ENCODE assay signal across 12 mouse cellular contexts in the genomic region with DNA sequence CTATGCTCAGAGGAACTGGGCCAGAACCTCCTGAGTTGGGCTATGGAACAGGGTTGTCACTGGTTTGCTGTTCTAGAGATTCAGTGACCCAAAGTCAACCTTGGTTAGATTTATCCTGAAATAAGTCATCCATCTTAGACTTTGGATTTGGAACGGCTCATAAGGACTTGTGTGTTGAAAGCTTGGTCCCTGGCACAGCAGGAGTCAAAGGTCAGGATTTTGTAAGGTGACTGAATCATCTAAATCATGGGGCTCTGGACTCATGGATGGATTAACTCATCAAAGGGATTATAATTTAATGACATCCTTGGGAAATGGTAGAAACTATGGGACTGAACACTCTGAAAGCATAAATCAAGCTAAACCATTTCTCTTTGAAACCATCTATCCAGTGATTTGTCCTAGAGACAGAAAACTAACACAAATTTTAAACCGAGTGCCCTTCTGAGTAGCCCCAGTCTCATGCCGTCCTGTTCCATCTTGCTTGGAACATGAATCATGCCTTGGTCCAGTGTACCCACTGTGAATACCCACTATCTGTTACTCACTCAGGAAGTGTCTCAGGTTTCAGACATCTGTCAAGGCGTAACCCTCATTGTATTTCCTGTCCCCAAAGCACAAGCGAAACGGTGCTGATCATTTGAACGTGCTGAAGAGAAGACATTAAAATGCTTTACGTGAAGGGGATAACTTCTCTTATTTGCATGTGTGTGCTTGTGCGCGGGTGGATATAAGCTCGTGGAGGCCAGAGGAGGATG. TPM values are rescaled to one million over a fixed set of nuclear protein-coding genes. Genes with fewer than 3 reads are reported as not detected.
DNase-seq lines count a peak whose midpoint lies in the region; ATAC-seq and TF ChIP-seq lines count a peak whose summit lies in the region.
"Had no signal": no experiment of that assay in that cellular context is flagged by ENCODE, and none has a peak within 500 bp of the region (broad histone marks: within the 10 kb centered on the region; RNA-seq: fewer than 3 reads in every experiment).

No protein-coding gene starts in this region.

- no peaks in the 10 kb centered on the region for H3K9me3 ChIP-seq in midbrain, postnatal 0 days (ENCODE audit: low read length)
- no peaks in the 10 kb centered on the region for H3K9me3 ChIP-seq in intestine, embryonic 16.5 days (ENCODE audit: control insufficient read depth, low read length)
- H3K9me3 ChIP-seq: limb, embryonic 10.5 days had no signal

- H3K36me3 ChIP-seq in midbrain, postnatal 0 days (ENCODE audit: insufficient read depth, low read length): no peaks in the 10 kb centered on the region
- no peaks in the 10 kb centered on the region for H3K36me3 ChIP-seq in intestine, embryonic 16.5 days (ENCODE audit: control insufficient read depth, insufficient read depth, low read length)
- H3K36me3 ChIP-seq: limb, embryonic 10.5 days had no signal

- H3K4me1 ChIP-seq in midbrain, postnatal 0 days (ENCODE audit: insufficient read depth, low read length): no peaks in the 10 kb centered on the region
- no peaks in the 10 kb centered on the region for H3K4me1 ChIP-seq in intestine, embryonic 16.5 days (ENCODE audit: control insufficient read depth, insufficient read depth, low read length)

- ATAC-seq in activated CD4-positive, CD25-positive, alpha-beta regulatory T cell, adult 4 months: peak; percentile 87
- ATAC-seq in midbrain, postnatal 0 days (ENCODE audit: low FRiP score): no peak
- ATAC-seq in intestine, embryonic 16.5 days: no peak

- no peaks in the 10 kb centered on the region for H3K27me3 ChIP-seq in midbrain, postnatal 0 days (ENCODE audit: insufficient read depth, low read length)
- H3K27me3 ChIP-seq in intestine, embryonic 16.5 days (replicated peaks; ENCODE audit: control insufficient read depth, insufficient read depth, low read length): no peaks in the 10 kb centered on the region

- no peak overlapping the region for H3K9ac ChIP-seq in midbrain, postnatal 0 days (replicated peaks; ENCODE audit: low read length, poor library complexity, severe bottlenecking)
- no peak overlapping the region for H3K9ac ChIP-seq in intestine, embryonic 16.5 days (ENCODE audit: low read depth, low read length)

- WGBS in midbrain, postnatal 0 days: 70% methylated on average over 11 of the region's 11 CpGs
- WGBS in intestine, embryonic 16.5 days: 71% methylated on average over 11 of the region's 11 CpGs

- H3K4me2 ChIP-seq in midbrain, postnatal 0 days (ENCODE audit: low read depth, low read length, poor library complexity, severe bottlenecking): no peak overlapping the region
- H3K4me2 ChIP-seq in intestine, embryonic 16.5 days (ENCODE audit: low read depth, low read length): no peak overlapping the region

- H3K4me3 ChIP-seq in midbrain, postnatal 0 days (ENCODE audit: low read depth, low read length): no peak overlapping the region
- no peak overlapping the region for H3K4me3 ChIP-seq in intestine, embryonic 16.5 days (ENCODE audit: low read length)
- H3K4me3 ChIP-seq: limb, embryonic 10.5 days had no signal

- peak; percentile 88 for DNase-seq in kidney, adult 9 months
- DNase-seq in kidney, adult 18-20 months: no peak
- peak; percentile 33 for DNase-seq in CD4-positive helper T cell, adult 2 months (ENCODE audit: low read depth, low spot score)
- peak; percentile 63 for DNase-seq in naive thymus-derived CD4-positive, alpha-beta T cell, adult 2 months (ENCODE audit: low read depth)
- no peak for DNase-seq in midbrain, postnatal 0 days (ENCODE audit: low spot score)
- DNase-seq: heart, postnatal 36 days; right cerebral cortex, adult 18-20 months had no signal

- no peak for TF ChIP-seq CTCF in midbrain, postnatal 0 days (IDR thresholded peaks at IDR 0.05)

- no peak overlapping the region for H3K27ac ChIP-seq in midbrain, postnatal 0 days (ENCODE audit: low read depth, low read length)
- H3K27ac ChIP-seq in intestine, embryonic 16.5 days (ENCODE audit: low read length): no peak overlapping the region
- H3K27ac ChIP-seq: limb, embryonic 10.5 days; macrophage had no signal

RNA-seq across cellular contexts. Expression of gene Fa2h, which starts 41.6 kb away (rescaled TPM):
- polyA plus RNA-seq in activated CD4-positive, CD25-positive, alpha-beta regulatory T cell, adult 4 months (2017; shearing (Covaris generic)): under 1 TPM in 1 of 2 experiments, not detected in 1; 0.21 TPM
- total RNA-seq in midbrain, postnatal 0 days (2014; rRNA removed): 0.42 and 1.8 TPM in 2 replicates
- polyA plus RNA-seq in midbrain, postnatal 0 days (2015; fragmentation: Nextera tagmentation; extraction: Ambion mirVana): 0.79 and 0.81 TPM in 2 replicates
- polyA plus RNA-seq in intestine, embryonic 16.5 days (2015; fragmentation: Nextera tagmentation; extraction: Ambion mirVana): 0.91 and 1.1 TPM in 2 replicates
- total RNA-seq: neutrophil, adult 5-6 weeks had no signal
- polyA plus RNA-seq: limb, embryonic 10.5 days; macrophage had no signal

Comparison
In these comparisons a context has a peak if more than half of its experiments do, and no peak if none do; other contexts are left out.
1. DNase-seq: peak in kidney, adult 9 months (single experiment), CD4-positive helper T cell, adult 2 months (single experiment) and naive thymus-derived CD4-positive, alpha-beta T cell, adult 2 months (single experiment); none in kidney, adult 18-20 months (single experiment) and midbrain, postnatal 0 days (single experiment).